Mouse (Mus musculus): Measurements from ENCODE around the gene Cyp2d22.

Cyp2d22 gene

GRCm38 (mm10) chr15:82346580-82347302 lies 33.3 kb downstream of the Cyp2d22 start:
- in situ Hi-C loops (cut with MboI), result no loop called here

GRCm38 (mm10) chr15:82345820-82346470 lies 34.1 kb downstream of the Cyp2d22 start:
- in situ Hi-C loops (cut with MboI), result no loop called here

- in situ Hi-C loops (cut with MboI), result no loop called here
Measured at GRCm38 (mm10) chr15:82344971-82345370, 35.1 kb downstream of the Cyp2d22 start.

- in situ Hi-C loops (cut with MboI), result no loop called here
Measured at GRCm38 (mm10) chr15:82343368-82344287, 36.4 kb downstream of the Cyp2d22 start.

DNA sequence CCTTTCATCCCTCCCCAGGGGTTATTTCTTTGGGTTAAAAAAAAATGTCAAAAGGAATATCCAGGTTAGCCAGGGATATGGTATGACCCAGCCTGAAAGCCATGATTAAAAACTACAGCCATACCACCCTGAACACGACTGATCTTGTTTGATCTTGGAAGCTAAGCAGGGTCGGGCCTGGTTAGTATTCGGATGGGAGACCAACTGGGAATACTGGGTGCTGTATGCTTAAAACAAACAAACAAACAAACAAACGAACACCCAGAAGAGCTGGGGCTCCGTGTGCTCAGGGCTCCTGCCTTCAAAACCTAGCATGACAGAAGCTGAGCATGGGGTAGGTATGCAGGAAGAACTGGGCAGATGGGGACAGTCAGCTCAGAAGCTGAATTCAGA lies 37.5 kb downstream of the Cyp2d22 start:
- in situ Hi-C loops (cut with MboI), result no loop called here

DNA sequence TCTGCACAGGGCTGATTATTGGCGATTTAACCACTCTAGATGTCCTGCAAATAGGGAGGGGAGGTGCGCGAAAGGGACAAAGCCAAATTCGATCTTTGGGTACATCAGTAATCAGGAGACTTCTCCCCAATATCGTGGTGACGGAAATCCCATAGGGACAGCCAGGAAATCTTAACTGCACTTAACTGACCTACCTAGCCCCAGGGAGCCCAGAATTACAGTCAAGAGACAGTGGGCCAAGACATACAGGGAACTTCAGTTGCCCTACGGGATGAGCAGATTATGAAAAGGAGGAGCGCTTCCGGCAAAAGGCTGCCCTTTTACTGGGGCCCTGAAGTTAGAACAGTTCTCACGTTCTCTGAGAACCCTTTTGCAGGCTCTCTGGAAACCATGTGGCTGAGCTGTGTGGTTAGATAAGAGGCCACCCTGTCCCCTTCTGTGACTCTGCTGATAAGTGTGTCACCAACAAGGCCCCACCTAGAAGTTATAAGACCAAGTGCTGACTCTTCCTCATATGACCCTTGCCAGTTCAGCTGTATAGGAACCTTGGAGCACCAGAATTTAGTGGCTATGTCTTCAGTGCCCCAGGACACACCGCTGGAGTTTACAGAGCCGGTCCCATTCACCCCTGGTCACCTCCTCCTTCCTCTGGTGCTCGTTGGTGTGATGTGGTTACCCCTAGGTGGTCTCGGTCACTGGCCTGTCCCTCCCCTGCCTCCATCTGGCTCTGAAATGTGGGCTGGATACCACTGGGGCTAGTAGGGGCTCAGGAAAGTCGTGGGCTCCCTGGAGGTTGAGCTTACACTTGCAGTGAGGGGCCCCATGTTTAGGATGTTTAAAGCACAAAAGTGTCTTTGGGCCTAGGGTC lies 38.2 kb downstream of the Cyp2d22 start:
- in situ Hi-C loops (cut with MboI), result no loop called here

DNA sequence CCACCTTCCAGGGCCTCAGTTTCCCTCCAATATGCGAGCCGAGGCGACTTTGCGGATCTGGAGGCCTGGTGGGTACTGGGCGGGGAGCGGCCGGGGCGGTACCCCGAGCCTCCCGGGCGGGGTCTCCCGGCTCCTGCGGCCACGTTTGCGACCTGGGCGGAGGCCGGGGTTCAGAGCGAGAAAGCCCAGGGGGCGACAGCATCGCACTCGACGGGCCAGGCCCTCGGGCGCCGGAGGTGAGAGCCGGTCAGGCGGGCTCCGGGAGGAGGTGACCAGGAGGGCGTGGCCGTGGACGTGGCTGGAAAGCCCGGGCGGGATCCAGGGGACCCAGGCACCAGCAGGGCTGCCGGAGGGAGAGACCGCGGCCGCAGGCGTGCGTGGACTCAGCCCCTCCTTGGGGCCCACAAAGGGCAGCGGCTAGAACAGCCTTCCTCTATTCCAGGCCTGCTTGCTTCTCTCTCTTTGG lies 39.0 kb downstream of the Cyp2d22 start:
- in situ Hi-C loops (cut with MboI), result no loop called here

DNA sequence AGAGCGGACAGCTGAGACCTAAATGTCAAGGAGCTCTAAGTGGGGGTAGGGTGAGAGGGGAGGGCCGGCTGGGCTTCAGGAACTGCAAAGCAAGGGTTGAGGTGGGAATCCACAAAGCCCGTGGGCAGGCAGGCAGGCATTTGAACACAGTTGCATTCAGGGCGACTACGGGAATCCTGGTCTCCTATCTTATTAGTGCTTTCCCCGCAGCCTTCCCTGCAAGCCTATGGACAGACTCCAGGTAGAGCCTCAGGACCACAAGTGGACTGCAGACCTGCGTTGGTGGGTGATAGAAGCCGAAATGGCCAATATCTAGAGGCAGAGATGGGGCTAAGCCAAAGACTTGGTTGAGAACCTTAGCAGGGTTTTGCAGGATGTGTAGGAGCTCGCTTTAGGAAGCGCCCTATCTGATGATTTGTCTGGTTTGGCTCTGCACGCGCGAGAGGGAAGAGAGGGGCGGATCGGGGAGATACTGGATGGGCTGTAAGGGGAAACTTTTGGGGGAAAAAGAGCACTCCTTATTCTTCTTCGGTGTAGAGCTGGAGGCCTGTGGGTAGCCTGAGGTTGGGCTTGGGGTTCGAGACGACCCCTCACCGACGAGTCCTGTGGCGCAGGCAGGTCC lies 39.5 kb downstream of the Cyp2d22 start:
- in situ Hi-C loops (cut with MboI), result no loop called here

- in situ Hi-C loops (cut with MboI), result no loop called here
Measured at GRCm38 (mm10) chr15:82339634-82340254, 40.3 kb downstream of the Cyp2d22 start.

DNA sequence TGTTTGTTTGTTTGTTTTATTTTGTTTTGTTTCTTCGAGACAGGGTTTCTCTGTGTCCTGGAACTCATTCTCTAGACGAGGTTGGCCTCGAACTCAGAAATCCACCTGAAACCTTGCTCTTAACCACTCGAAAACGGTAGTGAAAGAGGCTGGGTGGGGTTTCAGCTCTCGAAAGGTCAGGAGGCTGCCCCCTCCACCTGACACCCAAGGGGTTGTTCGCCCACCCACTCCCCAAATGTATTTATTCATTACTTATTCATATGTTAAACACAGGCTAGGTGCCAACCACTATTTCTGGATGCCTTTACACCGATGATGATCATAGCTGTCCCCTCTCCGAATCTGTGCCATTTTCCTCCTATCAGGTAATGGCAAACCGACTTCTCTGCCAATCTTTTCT lies 40.9 kb downstream of the Cyp2d22 start:
- in situ Hi-C loops (cut with MboI), result no loop called here

GRCm38 (mm10) chr15:82338593-82339112 lies 41.4 kb downstream of the Cyp2d22 start, which contains the start of the genes Naga, Pheta2 and Smdt1:
Naga (minus strand) TSS chr15:82338925.
Pheta2 (plus strand) TSS chr15:82338942.
Smdt1 (plus strand) TSS chr15:82338959.
- in situ Hi-C loops (cut with MboI), result no loop called here

DNA sequence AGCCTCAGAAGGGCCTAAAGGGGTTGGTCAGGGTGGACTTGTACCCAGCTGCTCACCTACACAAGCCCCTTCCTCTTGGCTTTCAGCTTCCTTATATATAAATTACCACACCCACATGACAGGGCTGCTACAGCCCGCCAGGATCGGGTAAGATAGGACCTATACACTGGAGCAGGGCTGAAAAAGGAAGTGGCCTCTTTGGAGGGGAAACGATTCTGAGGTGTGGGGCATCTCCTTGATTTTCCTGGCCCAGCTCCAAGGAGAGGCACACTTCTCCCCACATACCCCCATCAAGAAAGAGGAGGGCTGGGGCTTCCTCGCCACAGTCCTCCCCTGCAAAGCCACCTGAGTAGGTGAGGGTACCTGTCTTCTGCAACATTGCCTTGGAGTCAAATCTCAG lies 42.2 kb downstream of the Cyp2d22 start:
- in situ Hi-C loops (cut with MboI), result no loop called here

DNA sequence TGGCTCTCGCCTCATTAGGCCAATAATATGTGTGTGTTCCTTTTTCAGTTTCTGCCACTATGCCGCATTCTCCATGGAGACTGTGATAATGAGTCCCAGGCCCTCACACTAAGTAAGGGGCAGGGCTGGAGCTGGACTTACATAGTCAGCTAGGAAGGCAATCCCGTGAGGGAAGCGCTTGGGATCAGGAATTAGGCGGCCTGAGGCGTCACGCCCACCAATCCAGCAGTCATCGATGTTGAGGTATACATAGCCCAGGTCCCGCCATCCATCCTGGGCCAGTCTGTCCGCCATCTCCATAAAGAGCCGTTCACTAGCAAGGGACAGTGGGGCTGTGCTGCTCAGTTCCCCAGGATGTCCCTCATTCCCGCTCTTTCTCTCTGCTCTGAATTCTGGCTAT lies 43.4 kb downstream of the Cyp2d22 start:
- in situ Hi-C loops (cut with MboI), result no loop called here

DNA sequence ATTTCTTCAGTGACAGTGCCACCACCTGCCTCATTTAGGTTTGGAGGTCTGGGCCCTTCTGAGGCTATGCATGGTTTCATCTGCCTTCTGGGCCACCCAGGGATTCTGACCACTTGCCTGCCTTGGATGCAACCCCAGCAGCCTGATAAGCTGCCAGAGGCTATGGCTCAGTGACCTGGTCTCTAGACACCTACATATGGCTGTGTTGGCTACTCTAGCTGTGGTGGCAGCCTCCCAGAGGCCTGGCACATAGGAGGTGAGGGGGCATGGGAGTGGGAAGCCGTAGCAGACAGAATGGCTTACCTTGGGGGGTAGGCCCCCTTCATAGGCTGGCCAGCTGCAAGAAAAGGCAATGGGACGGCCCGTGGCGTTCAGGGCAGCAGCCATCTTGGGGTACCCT lies 44.9 kb downstream of the Cyp2d22 start:
- in situ Hi-C loops (cut with MboI), result no loop called here

GRCm38 (mm10) chr15:82325382-82325781 lies 54.7 kb downstream of the Cyp2d22 start:
- in situ Hi-C loops (cut with MboI), result no loop called here

GRCm38 (mm10) chr15:82322195-82322594 lies 57.9 kb downstream of the Cyp2d22 start:
- in situ Hi-C loops (cut with MboI), result no loop called here

Measured in mature B cell (primary cell).